Mouse (Mus musculus) mesoderm, embryonic 11.5 days (tissue): ENCODE data around the gene Npsr1.

ENCODE experiments used
- DNase-seq: peaks from one replicate; pipeline ENCODE4 v3.0.0-alpha.2; 2012; ENCODE audit warnings: low read depth, low spot score

Gene Npsr1

GRCm38 (mm10) chr9:24097696-24098095 is at the start of gene Npsr1:
Gene Npsr1 (plus strand): TSS chr9:24097996.
- no peak for DNase-seq

GRCm38 (mm10) chr9:24051538-24051937 is 46.3 kb upstream of the Npsr1 start:
- DNase-seq: no peak

- no peak for DNase-seq
Measured at GRCm38 (mm10) chr9:24063251-24063650, 34.5 kb upstream of the Npsr1 start.

- no peak for DNase-seq
Measured at GRCm38 (mm10) chr9:24071664-24072063, 26.1 kb upstream of the Npsr1 start.

- no peak for DNase-seq
Measured at GRCm38 (mm10) chr9:24077596-24077995, 20.2 kb upstream of the Npsr1 start.

GRCm38 (mm10) chr9:24091875-24092274 is 5.9 kb upstream of the Npsr1 start:
- no peak for DNase-seq

- no peak for DNase-seq
Measured at GRCm38 (mm10) chr9:24098526-24098925, 730 bp downstream of the Npsr1 start.

GRCm38 (mm10) chr9:24099631-24100030 is 1.8 kb downstream of the Npsr1 start:
- DNase-seq: no peak

- DNase-seq: peak; percentile 55
Measured at GRCm38 (mm10) chr9:24119423-24119822, 21.6 kb downstream of the Npsr1 start.

GRCm38 (mm10) chr9:24133142-24133541 is 35.3 kb downstream of the Npsr1 start:
- no peak for DNase-seq

GRCm38 (mm10) chr9:24136354-24136753 is 38.6 kb downstream of the Npsr1 start:
- no peak for DNase-seq

- DNase-seq: no peak
Measured at GRCm38 (mm10) chr9:24144341-24144740, 46.5 kb downstream of the Npsr1 start.

GRCm38 (mm10) chr9:24157208-24157607 is 59.4 kb downstream of the Npsr1 start:
- no peak for DNase-seq

GRCm38 (mm10) chr9:24160409-24160808 is 62.6 kb downstream of the Npsr1 start:
- DNase-seq: peak; percentile 10

- no peak for DNase-seq
Measured at GRCm38 (mm10) chr9:24168501-24168900, 70.7 kb downstream of the Npsr1 start.

- no peak for DNase-seq
Measured at GRCm38 (mm10) chr9:24170728-24171127, 72.9 kb downstream of the Npsr1 start.

- no peak for DNase-seq
Measured at GRCm38 (mm10) chr9:24178744-24179143, 80.9 kb downstream of the Npsr1 start.

GRCm38 (mm10) chr9:24180926-24181325 is 83.1 kb downstream of the Npsr1 start:
- DNase-seq: no peak

- no peak for DNase-seq
Measured at GRCm38 (mm10) chr9:24186289-24186688, 88.5 kb downstream of the Npsr1 start.

- peak; percentile 7 for DNase-seq
Measured at GRCm38 (mm10) chr9:24189511-24190260, 91.9 kb downstream of the Npsr1 start.

- DNase-seq: no peak
Measured at GRCm38 (mm10) chr9:24190261-24190588, 92.4 kb downstream of the Npsr1 start.

GRCm38 (mm10) chr9:24198254-24198653 is 100.5 kb downstream of the Npsr1 start:
- no peak for DNase-seq

- no peak for DNase-seq
Measured at GRCm38 (mm10) chr9:24211636-24212035, 113.8 kb downstream of the Npsr1 start.

GRCm38 (mm10) chr9:24217721-24218120 is 119.9 kb downstream of the Npsr1 start:
- no peak for DNase-seq
